Mouse (Mus musculus): ENCODE measurements at regions not wholly inside any gene's neighbourhood (a gene's known extent, or its start where the extent isn't known, plus 50 kb on each side); places are given as distances from the start of the nearest gene placed in this dataset.

DNA sequence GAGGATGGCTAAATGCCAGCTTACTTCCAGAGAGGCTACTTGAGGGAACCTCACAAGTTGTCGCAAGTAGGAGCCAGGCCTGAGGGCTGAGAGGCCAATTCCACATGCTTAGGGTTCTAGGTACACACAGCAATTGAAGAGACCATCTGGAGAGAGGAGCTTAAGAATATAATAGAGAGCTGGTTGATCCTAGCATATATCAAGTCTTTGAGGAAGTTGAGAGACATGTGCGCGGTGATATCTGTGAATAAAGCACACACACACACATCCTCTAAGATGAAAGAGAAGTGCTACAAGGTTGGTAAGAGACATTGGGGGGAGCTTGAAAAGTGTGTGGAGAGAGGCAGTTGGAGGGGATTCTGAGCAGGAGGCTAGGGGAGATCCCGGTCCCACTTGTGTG is 189.5 kb downstream of the Zfp462 start:
- ATAC-seq (ENCODE audit: low FRiP score) (no peak), DNase-seq (ENCODE audit: low spot score) (no peak)
- no peaks in the 10 kb centered on the region for H3K36me3 ChIP-seq (ENCODE audit: insufficient read depth, low read length)
- TF ChIP-seq CTCF (IDR thresholded peaks at IDR 0.05) = no peak
- no peaks in the 10 kb centered on the region for H3K27me3 ChIP-seq (ENCODE audit: insufficient read depth, low read length)
- H3K9me3 ChIP-seq (ENCODE audit: low read length) = no peaks in the 10 kb centered on the region
- H3K9ac ChIP-seq (replicated peaks; ENCODE audit: low read length, poor library complexity, severe bottlenecking) = no peak overlapping the region
- no peak overlapping the region for H3K27ac ChIP-seq (ENCODE audit: low read depth, low read length)
- H3K4me2 ChIP-seq (ENCODE audit: low read depth, low read length, poor library complexity, severe bottlenecking) = no peak overlapping the region
- no peaks in the 10 kb centered on the region for H3K4me1 ChIP-seq (ENCODE audit: insufficient read depth, low read length)
- WGBS = 95% methylated on average over 4 of the region's 4 CpGs
- no peak overlapping the region for H3K4me3 ChIP-seq (ENCODE audit: low read depth, low read length)

DNA sequence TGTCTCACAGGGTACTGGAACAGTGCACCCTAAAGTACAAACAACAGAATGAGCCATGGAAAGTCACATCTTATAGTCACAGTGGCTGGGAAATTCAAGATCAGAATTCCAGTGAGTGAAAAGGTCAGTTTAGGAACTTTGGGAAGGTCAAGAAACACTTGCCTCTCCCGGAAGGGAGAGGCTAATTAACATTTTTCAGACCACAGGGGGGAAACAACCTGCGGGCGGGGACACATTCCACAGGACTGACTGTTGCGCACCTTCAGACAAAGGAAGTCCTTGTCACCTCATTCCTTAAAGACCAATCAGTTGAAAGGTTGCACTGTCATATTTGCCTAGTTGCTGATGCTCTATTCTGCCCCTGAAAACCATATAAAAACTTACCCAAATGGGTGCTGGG is 189.9 kb downstream of the Zfp462 start:
- TF ChIP-seq CTCF (IDR thresholded peaks at IDR 0.05) = no peak
- WGBS = 69% methylated on average over 4 of the region's 4 CpGs

DNA sequence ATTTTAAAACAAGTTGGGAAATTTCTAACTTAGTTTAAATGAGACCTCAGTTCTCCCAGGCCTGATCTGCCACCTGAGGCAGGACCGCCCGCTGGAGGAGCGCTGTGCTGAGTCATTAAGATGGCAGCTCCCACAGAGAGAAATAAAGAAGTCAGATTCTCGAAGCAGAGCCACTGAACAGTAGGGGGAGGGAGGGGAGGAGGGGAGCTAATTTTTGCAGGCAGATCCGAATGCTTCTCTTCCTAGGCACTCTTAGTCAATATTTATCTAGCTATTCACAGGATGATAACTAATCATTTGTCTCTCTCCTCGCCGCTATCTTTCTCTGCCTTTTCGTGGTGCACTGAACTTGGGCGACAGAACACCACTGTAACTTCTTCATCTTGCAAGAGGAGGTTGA is 191.4 kb downstream of the Zfp462 start:
- H3K27me3 ChIP-seq (ENCODE audit: insufficient read depth, low read length) = no peaks in the 10 kb centered on the region
- TF ChIP-seq CTCF (IDR thresholded peaks at IDR 0.05) = peak; percentile 15; the same call in 1 of the 2 replicates
- no peak overlapping the region for H3K4me3 ChIP-seq (ENCODE audit: low read depth, low read length)
- peak overlapping the region; percentile 23; the same call in 1 of the 2 replicates for H3K4me2 ChIP-seq (ENCODE audit: low read depth, low read length, poor library complexity, severe bottlenecking)
- H3K9ac ChIP-seq (replicated peaks; ENCODE audit: low read length, poor library complexity, severe bottlenecking) = no peak overlapping the region
- H3K4me1 ChIP-seq (ENCODE audit: insufficient read depth, low read length) = no peaks in the 10 kb centered on the region
- H3K9me3 ChIP-seq (ENCODE audit: low read length) = no peaks in the 10 kb centered on the region
- peak; percentile 30 for DNase-seq (ENCODE audit: low spot score)
- H3K36me3 ChIP-seq (ENCODE audit: insufficient read depth, low read length) = no peaks in the 10 kb centered on the region
- 8% methylated on average over 9 of the region's 9 CpGs for WGBS
- no peak overlapping the region for H3K27ac ChIP-seq (ENCODE audit: low read depth, low read length)
- ATAC-seq (ENCODE audit: low FRiP score) = no peak

More for the DNA sequence above, 189.9 kb downstream of the Zfp462 start:
- no peak overlapping the region for H3K4me3 ChIP-seq (ENCODE audit: low read depth, low read length)
- no peak for ATAC-seq (ENCODE audit: low FRiP score)
- H3K9me3 ChIP-seq (ENCODE audit: low read length) = no peaks in the 10 kb centered on the region
- no peaks in the 10 kb centered on the region for H3K4me1 ChIP-seq (ENCODE audit: insufficient read depth, low read length)
- no peak for DNase-seq (ENCODE audit: low spot score)
- no peak overlapping the region for H3K27ac ChIP-seq (ENCODE audit: low read depth, low read length)
- no peak overlapping the region for H3K9ac ChIP-seq (replicated peaks; ENCODE audit: low read length, poor library complexity, severe bottlenecking)
- no peak overlapping the region for H3K4me2 ChIP-seq (ENCODE audit: low read depth, low read length, poor library complexity, severe bottlenecking)
- no peaks in the 10 kb centered on the region for H3K27me3 ChIP-seq (ENCODE audit: insufficient read depth, low read length)
- H3K36me3 ChIP-seq (ENCODE audit: insufficient read depth, low read length) = no peaks in the 10 kb centered on the region

DNA sequence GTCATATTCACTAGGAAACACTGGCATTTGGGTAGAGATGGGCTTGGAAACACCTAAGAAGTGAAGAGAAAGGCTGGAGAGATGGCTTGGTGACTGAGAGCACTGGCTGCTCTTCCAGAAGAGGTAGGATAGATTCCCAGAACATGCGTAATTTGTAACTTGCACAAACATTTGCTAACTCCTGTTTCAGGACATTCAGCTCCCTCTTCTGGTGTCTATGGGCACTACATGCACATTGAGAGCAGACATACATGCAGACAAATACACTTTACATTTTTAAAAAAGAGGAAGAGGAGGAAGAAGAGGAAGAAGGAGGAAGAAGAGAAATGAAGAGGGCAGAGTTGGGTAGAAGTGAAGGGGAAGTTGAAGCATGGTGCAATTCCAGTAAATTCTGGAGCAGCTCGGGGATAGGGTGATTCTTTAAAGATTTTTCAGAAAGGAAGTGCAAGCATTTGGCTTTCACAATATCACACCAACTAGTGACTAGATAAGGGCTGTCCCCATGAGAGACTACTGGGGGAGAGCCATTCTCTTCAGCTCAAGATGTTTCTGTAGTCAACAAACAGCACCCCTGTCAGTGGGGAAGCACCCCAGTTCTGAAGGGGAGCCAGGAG is 193.0 kb downstream of the Zfp462 start:
- WGBS = 95% methylated on average over 2 of the region's 2 CpGs
- H3K27me3 ChIP-seq (ENCODE audit: insufficient read depth, low read length) = no peaks in the 10 kb centered on the region
- H3K36me3 ChIP-seq (ENCODE audit: insufficient read depth, low read length) = no peaks in the 10 kb centered on the region
- H3K4me2 ChIP-seq (ENCODE audit: low read depth, low read length, poor library complexity, severe bottlenecking) = no peak overlapping the region
- no peak overlapping the region for H3K4me3 ChIP-seq (ENCODE audit: low read depth, low read length)
- H3K9me3 ChIP-seq (ENCODE audit: low read length) = no peaks in the 10 kb centered on the region
- H3K27ac ChIP-seq (ENCODE audit: low read depth, low read length) = no peak overlapping the region
- TF ChIP-seq CTCF (IDR thresholded peaks at IDR 0.05) = 0 out of 2 replicates have a peak, but pooled peaks have one; percentile 22
- no peaks in the 10 kb centered on the region for H3K4me1 ChIP-seq (ENCODE audit: insufficient read depth, low read length)
- no peak for ATAC-seq (ENCODE audit: low FRiP score)
- H3K9ac ChIP-seq (replicated peaks; ENCODE audit: low read length, poor library complexity, severe bottlenecking) = no peak overlapping the region
- DNase-seq (ENCODE audit: low spot score) = no peak

GRCm38 (mm10) chr4:55141317-55141716 is 196.5 kb downstream of the Zfp462 start:
- Histone ChIP-seq H3K4me1 (ENCODE audit: insufficient read depth, low read length) (no peaks in the 10 kb centered on the region), H3K27ac (ENCODE audit: low read depth, low read length) (no peak overlapping the region), H3K9ac (replicated peaks; ENCODE audit: low read length, poor library complexity, severe bottlenecking) (no peak overlapping the region), H3K36me3 (ENCODE audit: insufficient read depth, low read length) (no peaks in the 10 kb centered on the region), H3K4me3 (ENCODE audit: low read depth, low read length) (no peak overlapping the region), H3K4me2 (ENCODE audit: low read depth, low read length, poor library complexity, severe bottlenecking) (no peak overlapping the region), H3K27me3 (ENCODE audit: insufficient read depth, low read length) (no peaks in the 10 kb centered on the region), H3K9me3 (ENCODE audit: low read length) (no peaks in the 10 kb centered on the region)
- TF ChIP-seq CTCF (IDR thresholded peaks at IDR 0.05) = no peak
- DNase-seq (ENCODE audit: low spot score) (no peak), ATAC-seq (ENCODE audit: low FRiP score) (no peak)

- Histone ChIP-seq H3K4me3 (ENCODE audit: low read depth, low read length) (no peak overlapping the region), H3K4me2 (ENCODE audit: low read depth, low read length, poor library complexity, severe bottlenecking) (no peak overlapping the region), H3K36me3 (ENCODE audit: insufficient read depth, low read length) (no peaks in the 10 kb centered on the region), H3K27ac (ENCODE audit: low read depth, low read length) (no peak overlapping the region), H3K9ac (replicated peaks; ENCODE audit: low read length, poor library complexity, severe bottlenecking) (no peak overlapping the region), H3K4me1 (ENCODE audit: insufficient read depth, low read length) (no peaks in the 10 kb centered on the region), H3K9me3 (ENCODE audit: low read length) (no peaks in the 10 kb centered on the region), H3K27me3 (ENCODE audit: insufficient read depth, low read length) (no peaks in the 10 kb centered on the region)
- ATAC-seq (ENCODE audit: low FRiP score) (no peak), DNase-seq (ENCODE audit: low spot score) (no peak)
- TF ChIP-seq CTCF (IDR thresholded peaks at IDR 0.05) = no peak
- WGBS = 79% methylated on average over 8 of the region's 8 CpGs
Measured at GRCm38 (mm10) chr4:55141923-55142732, 197.3 kb downstream of the Zfp462 start.

Measured in midbrain, postnatal 0 days (tissue).